Mouse (Mus musculus) thymus, postnatal 14 days (tissue): Measurements from ENCODE around the gene Scgb2b2.

Source experiments
- DNase-seq: peaks from one replicate; pipeline ENCODE4 v3.0.0; 2021

The Scgb2b2 gene

DNA sequence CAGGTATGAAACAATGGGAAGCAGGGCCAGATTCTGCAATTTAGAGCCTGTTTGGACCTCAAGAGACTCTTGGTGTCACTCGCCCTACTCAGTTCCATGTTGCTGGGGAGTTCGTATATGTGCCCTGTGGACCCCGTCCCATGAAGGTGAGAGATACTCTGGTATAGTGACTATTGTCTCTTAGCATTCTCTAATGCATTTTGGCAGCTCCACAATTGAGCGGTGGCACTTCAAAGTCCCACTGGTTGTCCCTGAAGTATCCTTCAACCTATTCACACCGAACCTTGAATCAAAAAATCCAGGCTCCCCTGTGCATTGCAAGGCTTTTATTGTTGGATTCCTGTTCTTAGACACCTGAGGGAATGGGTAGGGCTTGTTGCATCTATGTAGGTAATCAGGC is at the start of gene Scgb2b2:
Gene Scgb2b2 (plus strand): TSS at position 301 of the 400 bp plus-strand sequence.
- no peak for DNase-seq

GRCm38 (mm10) chr7:31291721-31292120 is 1.4 kb downstream of the Scgb2b2 start, which contains the start of gene Scgb1b2:
TSS of gene Scgb1b2 (minus strand) at chr7:31291821.
- DNase-seq: no peak
